Mouse (Mus musculus): ENCODE data around the gene Dapl1. TPM values are rescaled to one million over a fixed set of nuclear protein-coding genes. Genes with fewer than 3 reads are reported as not detected.

Dapl1 gene
- polyA plus RNA-seq, 1 experiment, result not detected

DNA sequence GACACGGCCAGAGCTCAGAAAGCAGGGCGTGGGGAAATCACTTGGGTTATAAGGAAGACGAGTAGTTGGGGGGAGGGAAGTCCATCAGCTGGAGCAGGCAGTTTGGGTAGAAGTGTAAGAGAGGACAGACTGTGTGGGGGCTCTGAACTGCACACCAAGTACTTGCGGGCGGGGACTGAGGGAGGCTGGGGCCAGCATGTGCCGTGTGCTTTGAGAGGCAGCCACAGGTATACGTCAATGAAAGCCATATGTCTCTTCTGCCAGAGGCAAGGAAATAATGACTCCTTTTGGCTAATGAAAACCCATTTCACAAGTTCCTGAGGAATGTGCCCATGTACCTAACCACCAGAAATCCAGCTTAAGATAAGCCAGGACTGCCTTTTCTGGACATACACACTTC, 53.6 kb downstream of the Dapl1 start:
- Histone ChIP-seq H3K79me2 (ENCODE audit: control insufficient read depth, insufficient read depth) (no peaks in the 10 kb centered on the region), H3K27me3 (ENCODE audit: control insufficient read depth, insufficient read depth, insufficient read length) (no peaks in the 10 kb centered on the region), H3ac (ENCODE audit: control insufficient read depth, insufficient read length, low read depth) (no peak overlapping the region), H3K36me3 (ENCODE audit: control insufficient read depth, insufficient read depth) (no peaks in the 10 kb centered on the region), H3K4me3 (ENCODE audit: insufficient read depth, poor library complexity, severe bottlenecking) (no peak overlapping the region), H3K79me3 (ENCODE audit: low read depth) (no peaks in the 10 kb centered on the region)
- TF ChIP-seq FOSL1 (IDR thresholded peaks at IDR 0.05; ENCODE audit: insufficient read depth, low read length, poor library complexity, severe bottlenecking) (no peak), USF1 (IDR thresholded peaks at IDR 0.05; ENCODE audit: low read depth) (no peak), CEBPB (IDR thresholded peaks at IDR 0.05; ENCODE audit: low read depth) (no peak), MAX (IDR thresholded peaks at IDR 0.05) (no peak), CTCF (IDR thresholded peaks at IDR 0.05; ENCODE audit: control insufficient read depth, insufficient read depth, insufficient read length) (no peak), MYOD1 (IDR thresholded peaks at IDR 0.05; ENCODE audit: control insufficient read depth, insufficient read length, low read depth) (no peak), MYOG (IDR thresholded peaks at IDR 0.05; ENCODE audit: control insufficient read depth, extremely low read depth, insufficient read length) (no peak)

DNA sequence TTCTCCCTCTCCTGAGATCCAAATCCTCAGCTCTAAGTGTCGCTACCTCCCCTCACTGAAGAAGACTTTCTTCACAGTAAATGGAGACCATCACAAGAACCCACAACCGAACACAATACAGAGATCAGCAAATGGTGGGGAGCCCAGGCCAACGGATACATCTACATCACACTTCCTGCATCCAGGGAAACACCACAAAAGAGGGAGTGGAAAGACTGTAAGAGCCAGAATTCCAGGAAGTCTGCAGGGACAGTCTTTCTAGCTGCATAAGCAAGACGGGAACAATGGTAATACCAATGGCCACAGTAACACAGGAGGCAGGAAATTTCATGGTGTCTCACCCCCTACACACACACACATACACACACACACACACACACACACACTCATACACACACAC, 55.3 kb downstream of the Dapl1 start:
- Histone ChIP-seq H3K27me3 (ENCODE audit: control insufficient read depth, insufficient read depth, insufficient read length) (no peaks in the 10 kb centered on the region), H3ac (ENCODE audit: control insufficient read depth, insufficient read length, low read depth) (no peak overlapping the region), H3K79me3 (ENCODE audit: low read depth) (no peaks in the 10 kb centered on the region), H3K36me3 (ENCODE audit: control insufficient read depth, insufficient read depth) (no peaks in the 10 kb centered on the region), H3K79me2 (ENCODE audit: control insufficient read depth, insufficient read depth) (no peaks in the 10 kb centered on the region), H3K4me3 (ENCODE audit: insufficient read depth, poor library complexity, severe bottlenecking) (no peak overlapping the region)
- TF ChIP-seq USF1 (IDR thresholded peaks at IDR 0.05; ENCODE audit: low read depth) (no peak), CEBPB (IDR thresholded peaks at IDR 0.05; ENCODE audit: low read depth) (no peak), MYOG (IDR thresholded peaks at IDR 0.05; ENCODE audit: control insufficient read depth, extremely low read depth, insufficient read length) (no peak), CTCF (IDR thresholded peaks at IDR 0.05; ENCODE audit: control insufficient read depth, insufficient read depth, insufficient read length) (no peak), MYOD1 (IDR thresholded peaks at IDR 0.05; ENCODE audit: control insufficient read depth, insufficient read length, low read depth) (no peak), MAX (IDR thresholded peaks at IDR 0.05) (no peak), FOSL1 (IDR thresholded peaks at IDR 0.05; ENCODE audit: insufficient read depth, low read length, poor library complexity, severe bottlenecking) (no peak)

- H3ac ChIP-seq (ENCODE audit: control insufficient read depth, insufficient read length, low read depth), result no peak overlapping the region
- no peaks in the 10 kb centered on the region for H3K79me3 ChIP-seq (ENCODE audit: low read depth)
- TF ChIP-seq CTCF (IDR thresholded peaks at IDR 0.05; ENCODE audit: control insufficient read depth, insufficient read depth, insufficient read length) (peak; percentile 64), MYOD1 (IDR thresholded peaks at IDR 0.05; ENCODE audit: control insufficient read depth, insufficient read length, low read depth) (no peak), FOSL1 (IDR thresholded peaks at IDR 0.05; ENCODE audit: insufficient read depth, low read length, poor library complexity, severe bottlenecking) (no peak), CEBPB (IDR thresholded peaks at IDR 0.05; ENCODE audit: low read depth) (no peak), MAX (IDR thresholded peaks at IDR 0.05) (no peak), USF1 (IDR thresholded peaks at IDR 0.05; ENCODE audit: low read depth) (no peak), MYOG (IDR thresholded peaks at IDR 0.05; ENCODE audit: control insufficient read depth, extremely low read depth, insufficient read length) (no peak)
- no peak overlapping the region for H3K4me3 ChIP-seq (ENCODE audit: insufficient read depth, poor library complexity, severe bottlenecking)
- H3K27me3 ChIP-seq (ENCODE audit: control insufficient read depth, insufficient read depth, insufficient read length), result no peaks in the 10 kb centered on the region
- no peaks in the 10 kb centered on the region for H3K36me3 ChIP-seq (ENCODE audit: control insufficient read depth, insufficient read depth)
- no peaks in the 10 kb centered on the region for H3K79me2 ChIP-seq (ENCODE audit: control insufficient read depth, insufficient read depth)
Observed at GRCm38 (mm10) chr2:59541121-59541887, 56.9 kb downstream of the Dapl1 start.

DNA sequence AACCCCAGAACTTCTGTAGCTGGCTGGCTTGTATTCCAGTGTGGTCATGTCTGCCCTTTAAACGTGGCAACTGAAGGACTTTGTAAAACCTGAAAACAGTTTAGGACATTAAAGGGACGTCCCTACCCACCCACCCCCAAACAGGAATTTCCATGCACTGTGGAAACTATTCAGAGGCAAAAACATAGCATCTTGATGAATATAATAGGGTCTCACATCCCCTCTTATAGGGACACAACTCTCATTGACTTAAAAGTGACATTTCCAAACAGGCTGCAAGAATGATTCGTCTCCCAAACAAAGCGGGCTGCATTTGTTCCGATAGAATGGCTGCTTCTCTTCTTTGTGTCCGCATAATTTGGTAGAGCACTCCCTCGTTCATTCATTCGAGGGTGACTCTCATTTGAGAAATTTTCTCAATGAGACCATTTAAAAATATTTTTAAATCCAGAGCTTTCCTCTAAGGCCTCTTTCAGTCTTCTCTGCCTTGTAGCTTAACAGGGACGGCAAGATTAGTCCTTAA, 59.2 kb downstream of the Dapl1 start:
- no peaks in the 10 kb centered on the region for H3K79me2 ChIP-seq (ENCODE audit: control insufficient read depth, insufficient read depth)
- no peak for TF ChIP-seq MYOD1 (IDR thresholded peaks at IDR 0.05; ENCODE audit: control insufficient read depth, insufficient read length, low read depth)
- H3K36me3 ChIP-seq (ENCODE audit: control insufficient read depth, insufficient read depth), result no peaks in the 10 kb centered on the region
- no peak overlapping the region for H3K4me3 ChIP-seq (ENCODE audit: insufficient read depth, poor library complexity, severe bottlenecking)
- no peak overlapping the region for H3ac ChIP-seq (ENCODE audit: control insufficient read depth, insufficient read length, low read depth)
- no peaks in the 10 kb centered on the region for H3K79me3 ChIP-seq (ENCODE audit: low read depth)
- no peaks in the 10 kb centered on the region for H3K27me3 ChIP-seq (ENCODE audit: control insufficient read depth, insufficient read depth, insufficient read length)

DNA sequence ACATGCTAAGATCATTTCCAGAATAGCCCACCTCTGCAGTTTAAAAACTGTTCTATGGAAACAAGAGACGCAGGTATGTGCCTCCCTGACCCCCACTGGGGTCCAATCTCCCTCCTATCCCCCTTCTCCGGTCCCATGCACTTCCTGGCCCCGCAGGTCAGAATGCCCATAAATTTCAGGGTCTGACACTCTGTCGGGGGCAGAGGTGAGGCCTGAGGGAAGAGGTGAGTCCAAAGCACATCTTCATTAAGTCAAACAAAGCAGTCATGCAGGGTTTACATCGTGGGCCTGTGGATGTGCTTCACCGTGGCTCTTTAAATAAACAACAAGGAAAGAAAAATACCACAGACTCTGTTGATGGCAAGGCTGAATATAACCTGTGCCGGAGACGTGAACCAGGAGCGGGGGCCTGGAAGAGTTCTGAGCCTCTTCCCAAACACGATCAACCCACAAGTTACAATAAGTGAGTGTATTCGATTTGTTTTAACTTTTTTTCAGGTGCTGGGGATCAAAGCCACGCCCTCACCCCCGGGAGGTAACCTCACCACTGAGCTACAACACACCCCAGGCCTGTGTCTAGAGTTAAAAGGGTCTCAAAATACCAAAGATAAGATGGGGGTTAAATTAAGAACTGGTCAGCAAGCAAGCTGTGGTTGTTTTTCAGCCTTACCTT, 59.9 kb downstream of the Dapl1 start:
- TF ChIP-seq CTCF (IDR thresholded peaks at IDR 0.05; ENCODE audit: control insufficient read depth, insufficient read depth, insufficient read length) (no peak), MAX (IDR thresholded peaks at IDR 0.05) (no peak), MYOD1 (IDR thresholded peaks at IDR 0.05; ENCODE audit: control insufficient read depth, insufficient read length, low read depth) (no peak)
- Histone ChIP-seq H3K27me3 (ENCODE audit: control insufficient read depth, insufficient read depth, insufficient read length) (no peaks in the 10 kb centered on the region), H3ac (ENCODE audit: control insufficient read depth, insufficient read length, low read depth) (no peak overlapping the region), H3K36me3 (ENCODE audit: control insufficient read depth, insufficient read depth) (no peaks in the 10 kb centered on the region), H3K79me3 (ENCODE audit: low read depth) (no peaks in the 10 kb centered on the region), H3K4me3 (ENCODE audit: insufficient read depth, poor library complexity, severe bottlenecking) (no peak overlapping the region), H3K79me2 (ENCODE audit: control insufficient read depth, insufficient read depth) (no peaks in the 10 kb centered on the region)

DNA sequence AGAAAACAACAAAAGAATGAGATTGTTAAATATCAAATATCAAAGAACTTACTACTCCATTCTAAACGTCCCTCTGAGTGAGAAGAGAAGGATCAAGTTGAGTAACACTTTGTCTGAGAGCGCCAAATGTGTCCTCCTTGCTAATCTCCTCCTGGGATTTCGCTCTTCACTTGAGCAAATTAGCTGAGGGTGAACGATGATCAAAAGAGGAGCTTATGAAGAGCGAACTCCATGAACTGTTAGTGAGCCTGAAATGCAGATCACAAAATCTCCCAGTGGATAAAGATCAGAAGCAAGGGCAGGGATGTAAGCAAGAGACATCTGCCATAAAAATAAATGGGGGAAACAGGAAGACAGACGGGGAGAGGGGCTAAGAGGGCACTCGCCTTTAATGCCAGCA, 60.5 kb downstream of the Dapl1 start:
- no peaks in the 10 kb centered on the region for H3K27me3 ChIP-seq (ENCODE audit: control insufficient read depth, insufficient read depth, insufficient read length)
- H3ac ChIP-seq (ENCODE audit: control insufficient read depth, insufficient read length, low read depth), result no peak overlapping the region
- TF ChIP-seq FOSL1 (IDR thresholded peaks at IDR 0.05; ENCODE audit: insufficient read depth, low read length, poor library complexity, severe bottlenecking) (no peak), MYOD1 (IDR thresholded peaks at IDR 0.05; ENCODE audit: control insufficient read depth, insufficient read length, low read depth) (no peak), CEBPB (IDR thresholded peaks at IDR 0.05; ENCODE audit: low read depth) (no peak), CTCF (IDR thresholded peaks at IDR 0.05; ENCODE audit: control insufficient read depth, insufficient read depth, insufficient read length) (no peak), USF1 (IDR thresholded peaks at IDR 0.05; ENCODE audit: low read depth) (no peak), MAX (IDR thresholded peaks at IDR 0.05) (no peak), MYOG (IDR thresholded peaks at IDR 0.05; ENCODE audit: control insufficient read depth, extremely low read depth, insufficient read length) (no peak)
- H3K79me3 ChIP-seq (ENCODE audit: low read depth), result no peaks in the 10 kb centered on the region
- no peaks in the 10 kb centered on the region for H3K36me3 ChIP-seq (ENCODE audit: control insufficient read depth, insufficient read depth)
- H3K79me2 ChIP-seq (ENCODE audit: control insufficient read depth, insufficient read depth), result no peaks in the 10 kb centered on the region
- H3K4me3 ChIP-seq (ENCODE audit: insufficient read depth, poor library complexity, severe bottlenecking), result no peak overlapping the region

All from C2C12 (cell line).